Mouse (Mus musculus) embryonic stem cell, embryonic (primary cell): Measurements from ENCODE around the gene Mpzl3.

Experiments
- CTCF ChIA-PET, 4 experiments: fragments of 300-600 bp in 2 of 4; fragments of 350-600 bp in 2 of 4; sonication (Branson Sonifier 250); formaldehyde crosslinking; loops; one replicate each; lab custom pipeline; 2022; ENCODE audit warnings: inconsistent platforms in 2 of 4; lab: Charles Lee
- POLR2A ChIA-PET, 4 experiments: fragments of 300-600 bp in 2 of 4; fragments of 350-600 bp in 2 of 4; sonication (Branson Sonifier 250); formaldehyde crosslinking; loops; one replicate each; lab custom pipeline; 2022; ENCODE audit warnings: antibody characterized with exemption in 4 of 4, inconsistent platforms in 1 of 4; lab: Charles Lee

Mpzl3 gene

GRCm38 (mm10) chr9:45039499-45039898 is 15.5 kb upstream of the Mpzl3 start, which contains the start of gene Mpzl2:
TSS of gene Mpzl2 (plus strand) at chr9:45039799.
- ChIA-PET CTCF (interaction anchor here in 3 of 4 experiments (0.5 to 1.5 kb wide), 4 partner anchors 17 to 1172 kb away, joined by 3 to 5 read pairs (median 4); no protein-coding TSS in a partner anchor), POLR2A (interaction anchor here in 2 of 4 experiments (0.6 to 4.7 kb wide), 9 partner anchors 10 to 592 kb away, joined by 3 to 27 read pairs (median 4); partner anchors contain the start of genes Arcn1 (in 2 of the 2), Ift46 (in 2 of the 2), Cd3g (in 1 of the 2) and Mpzl3 (in 1 of the 2))

GRCm38 (mm10) chr9:45040066-45040845 is 14.7 kb upstream of the Mpzl3 start:
- CTCF ChIA-PET = interaction anchor here (0.5 to 2.1 kb wide), 9 partner anchors 18 to 1173 kb away, joined by 3 to 10 read pairs (median 5); no protein-coding TSS in a partner anchor
- POLR2A ChIA-PET = interaction anchor here (0.6 to 4.7 kb wide), 34 partner anchors 9 to 443 kb away, joined by 3 to 27 read pairs (median 4); partner anchors contain the start of genes Arcn1 (in 2 of the 4), Ift46 (in 2 of the 4), Mpzl3 (in 2 of the 4) and Ube4a (in 2 of the 4)

GRCm38 (mm10) chr9:45041131-45041838 is 13.7 kb upstream of the Mpzl3 start:
- ChIA-PET POLR2A (interaction anchor here (0.5 to 4.7 kb wide), 51 partner anchors 10 to 1570 kb away, joined by 3 to 27 read pairs (median 4); partner anchors contain the start of genes Mpzl3 (in 3 of the 4), Ube4a (in 2 of the 4), Arcn1 (in 1 of the 4) and Ift46 (in 1 of the 4)), CTCF (interaction anchor here (0.6 to 2.1 kb wide), 10 partner anchors 19 to 621 kb away, joined by 3 to 10 read pairs (median 4); no protein-coding TSS in a partner anchor)

GRCm38 (mm10) chr9:45042056-45042720 is 12.8 kb upstream of the Mpzl3 start:
- CTCF ChIA-PET = interaction anchor here in 3 of 4 experiments (0.6 to 2.1 kb wide), 9 partner anchors 19 to 588 kb away, joined by 3 to 7 read pairs (median 4); no protein-coding TSS in a partner anchor
- POLR2A ChIA-PET = interaction anchor here (0.5 to 4.7 kb wide), 33 partner anchors 10 to 1571 kb away, joined by 3 to 27 read pairs (median 4); partner anchors contain the start of genes Mpzl3 (in 2 of the 4), H2afx (in 1 of the 4) and Scn2b (in 1 of the 4)

- CTCF ChIA-PET = interaction anchor here in 3 of 4 experiments (0.5 to 2.0 kb wide), 8 partner anchors 20 to 973 kb away, joined by 3 to 10 read pairs (median 4); no protein-coding TSS in a partner anchor
- POLR2A ChIA-PET = interaction anchor here (0.5 to 4.7 kb wide), 25 partner anchors 9 to 1295 kb away, joined by 3 to 27 read pairs (median 4); partner anchors contain the start of genes Mpzl3 (in 2 of the 4), H2afx (in 1 of the 4) and Scn2b (in 1 of the 4)
Observed at GRCm38 (mm10) chr9:45042947-45043346, 12.0 kb upstream of the Mpzl3 start.

GRCm38 (mm10) chr9:45046973-45047372 is 8.0 kb upstream of the Mpzl3 start:
- CTCF ChIA-PET = interaction anchor here in 2 of 4 experiments (0.7 to 1.3 kb wide), 2 partner anchors 8 to 24 kb away, joined by 4 read pairs; partner anchors contain the start of gene Mpzl3 (in 1 of the 2)
- POLR2A ChIA-PET = interaction anchor here in 1 of 4 experiments (0.6 to 1.2 kb wide), 2 partner anchors 33 to 302 kb away, joined by 3 read pairs; no protein-coding TSS in a partner anchor

GRCm38 (mm10) chr9:45048511-45048910 is 6.5 kb upstream of the Mpzl3 start:
- POLR2A ChIA-PET = interaction anchor here in 3 of 4 experiments (0.6 to 1.4 kb wide), 4 partner anchors 42 to 307 kb away, joined by 3 to 4 read pairs (median 4); no protein-coding TSS in a partner anchor

GRCm38 (mm10) chr9:45049731-45050130 is 5.3 kb upstream of the Mpzl3 start:
- CTCF ChIA-PET = no interaction called here
- POLR2A ChIA-PET = interaction anchor here in 1 of 4 experiments (1.4 kb wide), 1 partner anchor 41 kb away, joined by 3 read pairs; no protein-coding TSS in a partner anchor

More at GRCm38 (mm10) chr9:45048511-45048910, 6.5 kb upstream of the Mpzl3 start:
- CTCF ChIA-PET = interaction anchor here in 2 of 4 experiments (0.7 to 1.0 kb wide), 3 partner anchors 47 to 197 kb away, joined by 3 to 18 read pairs (median 9); no protein-coding TSS in a partner anchor

GRCm38 (mm10) chr9:45050301-45050700 is 4.7 kb upstream of the Mpzl3 start:
- ChIA-PET CTCF (no interaction called here), POLR2A (no interaction called here)

- ChIA-PET POLR2A (interaction anchor here in 1 of 4 experiments (1.3 kb wide), 1 partner anchor 15 kb away, joined by 3 read pairs; no protein-coding TSS in a partner anchor), CTCF (no interaction called here)
Observed at GRCm38 (mm10) chr9:45058304-45058940, 3.4 kb downstream of the Mpzl3 start.

- CTCF ChIA-PET = no interaction called here
- POLR2A ChIA-PET = interaction anchor here in 1 of 4 experiments (0.6 to 1.2 kb wide), 4 partner anchors 9 to 80 kb away, joined by 3 to 4 read pairs (median 4); partner anchors contain the start of gene Cd3g
Observed at GRCm38 (mm10) chr9:45060151-45060550, 5.2 kb downstream of the Mpzl3 start.

GRCm38 (mm10) chr9:45062677-45063076 is 7.7 kb downstream of the Mpzl3 start:
- ChIA-PET POLR2A (interaction anchor here in 1 of 4 experiments (1.0 to 1.6 kb wide), 2 partner anchors 13 to 22 kb away, joined by 3 to 6 read pairs; no protein-coding TSS in a partner anchor), CTCF (no interaction called here)

- POLR2A ChIA-PET = interaction anchor here in 3 of 4 experiments (1.2 to 3.2 kb wide), 3 partner anchors 11 to 23 kb away, joined by 3 to 7 read pairs (median 6); no protein-coding TSS in a partner anchor
- CTCF ChIA-PET = no interaction called here
Observed at GRCm38 (mm10) chr9:45064421-45064820, 9.4 kb downstream of the Mpzl3 start.

GRCm38 (mm10) chr9:45066735-45067134 is 11.7 kb downstream of the Mpzl3 start:
- CTCF ChIA-PET = interaction anchor here in 1 of 4 experiments (0.6 kb wide), 1 partner anchor 67 kb away, joined by 7 read pairs; no protein-coding TSS in a partner anchor
- POLR2A ChIA-PET = interaction anchor here in 2 of 4 experiments (1.5 to 3.2 kb wide), 3 partner anchors 9 to 26 kb away, joined by 4 to 7 read pairs (median 6); no protein-coding TSS in a partner anchor

- CTCF ChIA-PET = no interaction called here
- POLR2A ChIA-PET = no interaction called here
Observed at GRCm38 (mm10) chr9:45071800-45072199, 16.8 kb downstream of the Mpzl3 start.

- POLR2A ChIA-PET = interaction anchor here in 2 of 4 experiments (0.9 to 3.4 kb wide), 4 partner anchors 8 to 158 kb away, joined by 3 to 15 read pairs (median 7); partner anchors contain the start of gene Mpzl2 (in 1 of the 2)
- CTCF ChIA-PET = interaction anchor here in 2 of 4 experiments (0.8 kb wide), 2 partner anchors 13 to 347 kb away, joined by 3 read pairs; no protein-coding TSS in a partner anchor
Observed at GRCm38 (mm10) chr9:45077859-45078258, 22.9 kb downstream of the Mpzl3 start.
